Mouse (Mus musculus): ENCODE measurements at regions not wholly inside any gene's neighbourhood (a gene's known extent, or its start where the extent isn't known, plus 50 kb on each side); places are given as distances from the start of the nearest gene placed in this dataset.

- H3K4me1 ChIP-seq (replicated peaks; ENCODE audit: control insufficient read depth, insufficient read depth, low read length): no peaks in the 10 kb centered on the region
- H3K9me3 ChIP-seq (ENCODE audit: control insufficient read depth, low read length): no peaks in the 10 kb centered on the region
- no peaks in the 10 kb centered on the region for H3K36me3 ChIP-seq (ENCODE audit: control insufficient read depth, insufficient read depth, low read length)
- H3K27me3 ChIP-seq (ENCODE audit: control insufficient read depth, insufficient read depth, low read length): 0 out of 2 replicates have a peak, but pooled peaks cover 5% of the 10 kb centered on the region
- DNase-seq (ENCODE audit: low spot score): no peak
- H3K4me3 ChIP-seq (ENCODE audit: low read depth, low read length): no peak overlapping the region
- no peak overlapping the region for H3K9ac ChIP-seq (ENCODE audit: low read depth, low read length)
- WGBS: 90% methylated on average over 1 of the region's 1 CpGs
- ATAC-seq (ENCODE audit: low FRiP score): no peak
- H3K4me2 ChIP-seq (replicated peaks; ENCODE audit: low read depth, low read length): no peak overlapping the region
- H3K27ac ChIP-seq (ENCODE audit: low read depth, low read length): peak overlapping the region; percentile 77
Observed at GRCm38 (mm10) chr7:51750271-51750670, 111.5 kb upstream of the Gas2 start.

- H3K36me3 ChIP-seq (ENCODE audit: control insufficient read depth, insufficient read depth, low read length): no peaks in the 10 kb centered on the region
- DNase-seq (ENCODE audit: low spot score) (no peak), ATAC-seq (ENCODE audit: low FRiP score) (no peak)
- peaks cover 9% of the 10 kb centered on the region; the same call in 1 of the 2 replicates for H3K27me3 ChIP-seq (ENCODE audit: control insufficient read depth, insufficient read depth, low read length)
- H3K9me3 ChIP-seq (ENCODE audit: control insufficient read depth, low read length): no peaks in the 10 kb centered on the region
- H3K27ac ChIP-seq (ENCODE audit: low read depth, low read length): no peak overlapping the region
- H3K4me1 ChIP-seq (replicated peaks; ENCODE audit: control insufficient read depth, insufficient read depth, low read length): no peaks in the 10 kb centered on the region
- H3K9ac ChIP-seq (ENCODE audit: low read depth, low read length): no peak overlapping the region
- WGBS: 88% methylated on average over 11 of the region's 11 CpGs
- no peak overlapping the region for H3K4me3 ChIP-seq (ENCODE audit: low read depth, low read length)
- H3K4me2 ChIP-seq (replicated peaks; ENCODE audit: low read depth, low read length): no peak overlapping the region
Observed at GRCm38 (mm10) chr7:51753062-51753461, 108.8 kb upstream of the Gas2 start.

GRCm38 (mm10) chr7:51754208-51754888 lies 107.5 kb upstream of the Gas2 start:
- peak overlapping the region; percentile 70; the same call in 1 of the 2 replicates for H3K27ac ChIP-seq (ENCODE audit: low read depth, low read length)
- DNase-seq (ENCODE audit: low spot score): peak; percentile 67

GRCm38 (mm10) chr7:51756218-51756617 lies 105.6 kb upstream of the Gas2 start:
- Histone ChIP-seq H3K9ac (ENCODE audit: low read depth, low read length) (no peak overlapping the region), H3K9me3 (ENCODE audit: control insufficient read depth, low read length) (no peaks in the 10 kb centered on the region), H3K27ac (ENCODE audit: low read depth, low read length) (no peak overlapping the region), H3K4me3 (ENCODE audit: low read depth, low read length) (no peak overlapping the region), H3K4me1 (replicated peaks; ENCODE audit: control insufficient read depth, insufficient read depth, low read length) (no peaks in the 10 kb centered on the region), H3K4me2 (replicated peaks; ENCODE audit: low read depth, low read length) (no peak overlapping the region), H3K27me3 (ENCODE audit: control insufficient read depth, insufficient read depth, low read length) (peaks cover 9% of the 10 kb centered on the region; the same call in 1 of the 2 replicates), H3K36me3 (ENCODE audit: control insufficient read depth, insufficient read depth, low read length) (no peaks in the 10 kb centered on the region)
- DNase-seq (ENCODE audit: low spot score) (no peak), ATAC-seq (ENCODE audit: low FRiP score) (no peak)
- 68% methylated on average over 3 of the region's 3 CpGs for WGBS

More at GRCm38 (mm10) chr7:51754208-51754888, 107.5 kb upstream of the Gas2 start:
- no peak overlapping the region for H3K4me3 ChIP-seq (ENCODE audit: low read depth, low read length)
- peak; percentile 86 for ATAC-seq (ENCODE audit: low FRiP score)
- WGBS: 30% methylated on average over 13 of the region's 13 CpGs
- no peak overlapping the region for H3K4me2 ChIP-seq (replicated peaks; ENCODE audit: low read depth, low read length)
- no peak overlapping the region for H3K9ac ChIP-seq (ENCODE audit: low read depth, low read length)
- no peaks in the 10 kb centered on the region for H3K4me1 ChIP-seq (replicated peaks; ENCODE audit: control insufficient read depth, insufficient read depth, low read length)
- H3K9me3 ChIP-seq (ENCODE audit: control insufficient read depth, low read length): no peaks in the 10 kb centered on the region
- no peaks in the 10 kb centered on the region for H3K36me3 ChIP-seq (ENCODE audit: control insufficient read depth, insufficient read depth, low read length)
- H3K27me3 ChIP-seq (ENCODE audit: control insufficient read depth, insufficient read depth, low read length): peaks cover 9% of the 10 kb centered on the region; the same call in 1 of the 2 replicates

- no peak for DNase-seq (ENCODE audit: low spot score)
- Histone ChIP-seq H3K36me3 (ENCODE audit: control insufficient read depth, insufficient read depth, low read length) (no peaks in the 10 kb centered on the region), H3K27ac (ENCODE audit: low read depth, low read length) (no peak overlapping the region), H3K4me2 (replicated peaks; ENCODE audit: low read depth, low read length) (no peak overlapping the region), H3K9ac (ENCODE audit: low read depth, low read length) (no peak overlapping the region), H3K4me3 (ENCODE audit: low read depth, low read length) (no peak overlapping the region), H3K27me3 (ENCODE audit: control insufficient read depth, insufficient read depth, low read length) (peaks cover 7% of the 10 kb centered on the region; the same call in 1 of the 2 replicates), H3K9me3 (ENCODE audit: control insufficient read depth, low read length) (no peaks in the 10 kb centered on the region), H3K4me1 (replicated peaks; ENCODE audit: control insufficient read depth, insufficient read depth, low read length) (no peaks in the 10 kb centered on the region)
- WGBS: 80% methylated on average over 3 of the region's 3 CpGs
- ATAC-seq (ENCODE audit: low FRiP score): no peak
Observed at GRCm38 (mm10) chr7:51759536-51760153, 102.2 kb upstream of the Gas2 start.

GRCm38 (mm10) chr7:51767066-51767465 lies 94.7 kb upstream of the Gas2 start:
- H3K4me1 ChIP-seq (replicated peaks; ENCODE audit: control insufficient read depth, insufficient read depth, low read length): no peaks in the 10 kb centered on the region
- no peaks in the 10 kb centered on the region for H3K27me3 ChIP-seq (ENCODE audit: control insufficient read depth, insufficient read depth, low read length)
- ATAC-seq (ENCODE audit: low FRiP score) (no peak), DNase-seq (ENCODE audit: low spot score) (no peak)
- no peak overlapping the region for H3K4me2 ChIP-seq (replicated peaks; ENCODE audit: low read depth, low read length)
- no peak overlapping the region for H3K9ac ChIP-seq (ENCODE audit: low read depth, low read length)
- H3K4me3 ChIP-seq (ENCODE audit: low read depth, low read length): no peak overlapping the region
- H3K36me3 ChIP-seq (ENCODE audit: control insufficient read depth, insufficient read depth, low read length): no peaks in the 10 kb centered on the region
- H3K9me3 ChIP-seq (ENCODE audit: control insufficient read depth, low read length): no peaks in the 10 kb centered on the region
- no peak overlapping the region for H3K27ac ChIP-seq (ENCODE audit: low read depth, low read length)

GRCm38 (mm10) chr7:51771895-51772871 lies 89.6 kb upstream of the Gas2 start:
- no peaks in the 10 kb centered on the region for H3K9me3 ChIP-seq (ENCODE audit: control insufficient read depth, low read length)
- DNase-seq (ENCODE audit: low spot score): peak; percentile 34
- H3K9ac ChIP-seq (ENCODE audit: low read depth, low read length): no peak overlapping the region
- H3K4me1 ChIP-seq (replicated peaks; ENCODE audit: control insufficient read depth, insufficient read depth, low read length): no peaks in the 10 kb centered on the region
- no peak overlapping the region for H3K4me3 ChIP-seq (ENCODE audit: low read depth, low read length)
- H3K36me3 ChIP-seq (ENCODE audit: control insufficient read depth, insufficient read depth, low read length): no peaks in the 10 kb centered on the region
- WGBS: 66% methylated on average over 8 of the region's 8 CpGs
- no peak overlapping the region for H3K27ac ChIP-seq (ENCODE audit: low read depth, low read length)
- H3K27me3 ChIP-seq (ENCODE audit: control insufficient read depth, insufficient read depth, low read length): no peaks in the 10 kb centered on the region
- 0 out of 2 replicates have a peak, but pooled peaks have one; percentile 68 for ATAC-seq (ENCODE audit: low FRiP score)
- no peak overlapping the region for H3K4me2 ChIP-seq (replicated peaks; ENCODE audit: low read depth, low read length)

GRCm38 (mm10) chr7:51775968-51776367 lies 85.8 kb upstream of the Gas2 start:
- no peak overlapping the region for H3K4me3 ChIP-seq (ENCODE audit: low read depth, low read length)
- H3K4me2 ChIP-seq (replicated peaks; ENCODE audit: low read depth, low read length): no peak overlapping the region
- no peak for DNase-seq (ENCODE audit: low spot score)
- ATAC-seq (ENCODE audit: low FRiP score): no peak
- no peaks in the 10 kb centered on the region for H3K9me3 ChIP-seq (ENCODE audit: control insufficient read depth, low read length)
- no peaks in the 10 kb centered on the region for H3K27me3 ChIP-seq (ENCODE audit: control insufficient read depth, insufficient read depth, low read length)
- no peak overlapping the region for H3K9ac ChIP-seq (ENCODE audit: low read depth, low read length)
- no peak overlapping the region for H3K27ac ChIP-seq (ENCODE audit: low read depth, low read length)
- H3K4me1 ChIP-seq (replicated peaks; ENCODE audit: control insufficient read depth, insufficient read depth, low read length): no peaks in the 10 kb centered on the region
- H3K36me3 ChIP-seq (ENCODE audit: control insufficient read depth, insufficient read depth, low read length): no peaks in the 10 kb centered on the region
- WGBS: 60% methylated on average over 1 of the region's 1 CpGs

All from hindbrain, embryonic 11.5 days (tissue).